Mouse (Mus musculus): ENCODE measurements around the gene Dynll1.

Dynll1 gene

GRCm38 (mm10) chr5:115266787-115267468, 33.9 kb downstream of the Dynll1 start:
- no peak for DNase-seq

GRCm38 (mm10) chr5:115266340-115266739, 34.5 kb downstream of the Dynll1 start:
- DNase-seq = no peak

GRCm38 (mm10) chr5:115262502-115263291, 38.1 kb downstream of the Dynll1 start:
- DNase-seq = no peak

GRCm38 (mm10) chr5:115261880-115262279, 38.9 kb downstream of the Dynll1 start:
- no peak for DNase-seq

GRCm38 (mm10) chr5:115261141-115261540, 39.7 kb downstream of the Dynll1 start:
- DNase-seq = no peak

- DNase-seq = no peak
Measured at GRCm38 (mm10) chr5:115260356-115260755, 40.4 kb downstream of the Dynll1 start.

GRCm38 (mm10) chr5:115256909-115257546, 43.8 kb downstream of the Dynll1 start:
- DNase-seq = no peak

GRCm38 (mm10) chr5:115255472-115255871, 45.3 kb downstream of the Dynll1 start:
- no peak for DNase-seq

Measured in embryo, embryonic 11 days (tissue).